Mouse (Mus musculus): ENCODE data around the gene Nup50.
"Not testable (repeated sequence)": the region's sequence is repeated elsewhere in the genome, so short reads cannot be mapped to it uniquely, and the experiment has no call there.

Gene Nup50

GRCm38 (mm10) chr15:84922884-84923507 lies at the start of gene Nup50:
Gene Nup50 (plus strand): TSS chr15:84923411.
- ATAC-seq (ENCODE audit: insufficient number of reproducible peaks, low FRiP score, low TSS enrichment): peak; percentile 86

- no peak for ATAC-seq (ENCODE audit: insufficient number of reproducible peaks, low FRiP score, low TSS enrichment)
Measured at GRCm38 (mm10) chr15:84873867-84874266, 49.3 kb upstream of the Nup50 start.

DNA sequence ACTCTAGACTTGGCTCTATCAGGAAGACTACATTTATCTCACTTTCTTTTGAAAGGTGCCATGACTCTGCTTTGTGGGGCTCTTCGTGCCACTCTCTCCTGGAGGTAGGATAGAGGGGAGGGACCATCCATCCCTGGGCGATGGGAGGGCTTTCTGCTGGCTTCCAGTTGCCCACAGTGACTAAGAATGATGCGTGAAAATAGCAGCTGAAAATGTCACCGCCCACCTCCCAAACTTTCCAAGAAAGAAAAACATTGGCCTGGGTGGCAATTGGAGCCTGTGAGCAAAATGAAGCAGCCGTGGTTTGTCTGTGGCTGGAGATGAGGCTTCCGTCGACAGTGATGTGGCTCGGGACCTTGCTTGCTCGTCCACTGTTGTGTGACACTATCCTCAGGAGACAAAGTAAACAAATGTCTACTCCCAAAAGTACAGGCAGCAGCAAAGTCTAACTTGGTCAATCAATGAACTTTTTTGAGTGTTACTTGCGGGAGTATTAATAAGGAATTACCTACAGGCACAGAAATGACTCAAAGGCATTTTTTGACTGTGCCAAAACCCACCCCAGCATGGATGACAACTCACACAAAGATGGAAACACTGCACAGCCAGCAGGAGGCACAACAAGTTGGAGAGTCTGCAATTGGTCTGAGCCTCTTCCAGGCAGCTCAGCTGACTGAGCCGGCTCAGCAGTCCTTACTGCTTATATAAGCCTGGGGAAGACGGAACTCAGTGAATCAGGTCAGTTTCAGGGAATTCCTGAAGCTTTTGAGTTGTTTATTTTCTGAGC lies 46.0 kb upstream of the Nup50 start:
- ATAC-seq (ENCODE audit: insufficient number of reproducible peaks, low FRiP score, low TSS enrichment): no peak

- no peak for ATAC-seq (ENCODE audit: insufficient number of reproducible peaks, low FRiP score, low TSS enrichment)
Measured at GRCm38 (mm10) chr15:84888066-84888465, 35.1 kb upstream of the Nup50 start.

DNA sequence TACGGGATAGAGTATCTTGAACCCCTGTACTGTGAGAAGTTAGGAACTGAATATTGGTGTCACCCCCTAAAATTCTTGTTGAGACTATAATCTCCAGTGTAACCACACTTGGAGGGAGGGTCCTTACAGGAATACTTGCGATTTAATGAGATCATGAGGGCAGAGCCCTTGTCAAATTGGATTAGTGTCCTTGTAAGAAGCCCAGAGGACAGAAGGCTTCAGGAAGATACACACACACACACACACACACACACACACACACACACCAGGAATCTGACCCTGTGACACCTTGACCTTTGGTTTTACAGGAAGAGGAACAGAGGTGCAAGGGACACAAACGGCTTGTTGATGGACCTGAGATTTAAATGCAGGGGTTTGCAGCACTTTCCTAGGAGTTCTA lies 32.0 kb upstream of the Nup50 start:
- ATAC-seq (ENCODE audit: insufficient number of reproducible peaks, low FRiP score, low TSS enrichment): no peak

GRCm38 (mm10) chr15:84891658-84892057 lies 31.6 kb upstream of the Nup50 start:
- peak; percentile 40; the same call in 1 of the 2 replicates for ATAC-seq (ENCODE audit: insufficient number of reproducible peaks, low FRiP score, low TSS enrichment)

DNA sequence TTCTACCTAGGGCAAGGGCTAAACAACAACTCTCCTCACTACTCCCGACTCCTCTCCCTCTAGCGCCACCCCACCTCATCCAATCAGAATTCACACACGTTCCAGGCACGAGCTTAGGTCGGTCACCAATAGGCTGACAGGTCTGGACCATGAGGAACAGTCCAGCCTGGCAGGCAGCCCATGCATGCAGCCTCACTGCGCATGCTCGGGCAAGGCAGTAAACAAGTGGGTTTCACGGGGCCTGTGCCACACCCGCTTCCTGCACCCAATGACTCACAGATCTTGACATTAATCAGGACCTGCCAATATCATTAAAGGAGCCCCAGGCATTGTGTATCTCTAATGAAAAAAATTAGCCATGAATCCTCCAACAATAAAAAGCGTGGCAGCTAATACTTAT lies 27.0 kb upstream of the Nup50 start:
- ATAC-seq (ENCODE audit: insufficient number of reproducible peaks, low FRiP score, low TSS enrichment): not testable (repeated sequence)

GRCm38 (mm10) chr15:84896664-84897063 lies 26.5 kb upstream of the Nup50 start:
- no peak for ATAC-seq (ENCODE audit: insufficient number of reproducible peaks, low FRiP score, low TSS enrichment)

- ATAC-seq (ENCODE audit: insufficient number of reproducible peaks, low FRiP score, low TSS enrichment): no peak
Measured at GRCm38 (mm10) chr15:84898077-84898476, 25.1 kb upstream of the Nup50 start.

- ATAC-seq (ENCODE audit: insufficient number of reproducible peaks, low FRiP score, low TSS enrichment): no peak
Measured at GRCm38 (mm10) chr15:84903843-84904385, 19.3 kb upstream of the Nup50 start.

DNA sequence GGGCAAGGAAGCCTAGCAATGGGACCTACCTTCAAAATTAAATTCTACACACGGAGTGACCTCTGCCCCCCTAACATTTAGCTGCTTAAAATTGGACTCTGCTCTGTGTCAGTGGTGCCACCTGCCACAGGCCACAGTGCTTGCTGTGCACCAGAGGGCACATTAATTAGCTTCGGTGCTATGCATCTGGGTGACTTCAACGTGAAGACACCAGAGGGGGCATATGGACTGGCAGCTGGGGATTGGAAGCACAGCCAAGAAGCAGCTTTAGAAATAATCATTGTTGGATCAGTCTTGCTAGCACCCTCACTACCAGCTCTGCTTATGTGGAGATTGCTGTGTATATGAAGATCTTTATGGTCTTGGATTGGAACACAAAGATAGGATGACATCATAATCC lies 10.0 kb upstream of the Nup50 start:
- no peak for ATAC-seq (ENCODE audit: insufficient number of reproducible peaks, low FRiP score, low TSS enrichment)

DNA sequence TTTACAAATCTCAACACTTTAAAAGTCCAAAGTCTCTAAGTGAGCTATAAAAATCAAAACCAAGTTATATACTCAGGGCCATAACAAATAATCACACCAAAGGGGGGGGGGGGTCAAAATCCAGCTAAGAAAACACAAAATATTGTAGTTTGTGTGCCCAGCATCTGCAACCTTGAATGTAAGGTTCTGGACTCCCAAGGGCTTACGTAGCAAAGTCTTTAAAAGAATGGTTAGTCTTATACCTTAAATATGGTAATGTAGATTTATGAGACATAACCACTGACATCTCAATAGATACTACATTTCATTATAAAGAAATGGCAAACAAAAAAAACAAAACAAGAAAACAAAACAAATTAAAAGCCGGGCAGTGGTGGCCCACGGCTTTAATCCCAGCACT lies 3.3 kb upstream of the Nup50 start, which contains the start of gene Gm29666:
Gene Gm29666 (minus strand): TSS at position 101 of the 400 bp plus-strand sequence.
- ATAC-seq (ENCODE audit: insufficient number of reproducible peaks, low FRiP score, low TSS enrichment): no peak

GRCm38 (mm10) chr15:84923508-84924181 lies 434 bp downstream of the Nup50 start:
- no peak for ATAC-seq (ENCODE audit: insufficient number of reproducible peaks, low FRiP score, low TSS enrichment)

- ATAC-seq (ENCODE audit: insufficient number of reproducible peaks, low FRiP score, low TSS enrichment): no peak
Measured at GRCm38 (mm10) chr15:84924781-84925315, 1.6 kb downstream of the Nup50 start.

- no peak for ATAC-seq (ENCODE audit: insufficient number of reproducible peaks, low FRiP score, low TSS enrichment)
Measured at GRCm38 (mm10) chr15:84925495-84926018, 2.3 kb downstream of the Nup50 start.

DNA sequence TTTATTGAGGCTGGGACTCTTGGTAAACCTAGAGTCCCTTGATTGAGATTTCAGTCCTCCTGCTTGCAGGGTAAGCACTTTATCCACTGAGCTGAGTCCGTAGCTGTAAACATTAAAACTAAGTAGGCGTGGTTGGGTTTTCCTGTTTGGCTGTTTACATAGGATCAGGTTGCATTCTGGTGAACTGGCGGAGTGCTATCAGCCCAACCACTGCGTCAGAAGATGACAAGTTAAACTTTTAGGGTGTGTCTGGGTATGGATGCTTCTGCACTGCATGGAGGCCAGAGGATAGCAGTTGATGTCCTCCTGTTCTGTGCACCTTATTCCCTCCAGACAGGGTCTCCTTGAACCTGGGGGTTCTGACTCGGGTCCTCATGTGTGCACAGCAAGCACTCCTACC lies 9.1 kb downstream of the Nup50 start:
- no peak for ATAC-seq (ENCODE audit: insufficient number of reproducible peaks, low FRiP score, low TSS enrichment)

- ATAC-seq (ENCODE audit: insufficient number of reproducible peaks, low FRiP score, low TSS enrichment): no peak
Measured at GRCm38 (mm10) chr15:84934901-84935300, 11.7 kb downstream of the Nup50 start.

GRCm38 (mm10) chr15:84940102-84940501 lies 16.9 kb downstream of the Nup50 start:
- no peak for ATAC-seq (ENCODE audit: insufficient number of reproducible peaks, low FRiP score, low TSS enrichment)

DNA sequence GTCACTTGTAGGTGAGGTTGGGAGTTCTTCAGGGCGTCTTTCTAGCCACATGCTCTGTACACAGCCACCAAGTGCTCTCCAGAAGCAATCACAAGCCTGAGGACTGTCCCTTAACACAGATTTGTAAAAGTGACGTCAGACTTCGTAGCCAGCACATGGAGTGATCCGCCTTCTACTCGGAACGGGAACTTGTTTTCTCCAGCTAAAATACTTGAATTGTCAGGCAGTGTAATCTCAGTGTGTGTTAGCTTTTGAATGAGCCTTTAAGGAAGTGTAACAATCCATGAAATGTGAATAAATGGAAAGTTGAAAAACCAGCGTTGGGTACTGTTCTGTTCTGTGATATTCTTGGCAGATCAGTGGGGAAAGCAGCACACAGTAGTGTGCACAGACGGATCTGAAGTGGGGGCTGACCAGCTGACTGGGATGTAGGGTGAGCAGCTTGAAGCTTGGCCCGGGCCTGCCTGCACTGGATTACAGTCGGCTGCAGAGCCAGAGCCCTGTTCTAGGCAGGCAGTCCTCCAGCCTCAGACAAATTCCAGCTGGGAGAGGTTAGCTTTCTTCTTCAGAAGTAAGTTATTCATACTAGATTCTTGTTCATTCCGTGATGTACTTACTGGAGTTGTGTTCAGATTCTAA lies 19.6 kb downstream of the Nup50 start:
- no peak for ATAC-seq (ENCODE audit: insufficient number of reproducible peaks, low FRiP score, low TSS enrichment)

- no peak for ATAC-seq (ENCODE audit: insufficient number of reproducible peaks, low FRiP score, low TSS enrichment)
Measured at GRCm38 (mm10) chr15:84944319-84944718, 21.1 kb downstream of the Nup50 start.

Measured in cerebellum, adult (tissue).